Mouse (Mus musculus) embryonic fibroblast, embryonic 13.5 days (primary cell): ENCODE data around the gene Lman2l.

Source experiments
- CTCF ChIP-seq: IDR thresholded peaks from 2 replicates; pipeline ENCODE4 v1.5.1; 2011; ENCODE audit warnings: mild to moderate bottlenecking, control low read depth, low read length, moderate library complexity, borderline replicate concordance; ENCODE audit not compliant: insufficient read depth
- POLR2A ChIP-seq: IDR thresholded peaks from 2 replicates; pipeline ENCODE4 v1.6.1; 2011; ENCODE audit warnings: low read depth, mild to moderate bottlenecking, control low read depth, low read length, moderate library complexity

GRCm38 (mm10) chr1:36435071-36435470 is 10.0 kb downstream of the Lman2l start:
- TF ChIP-seq CTCF (no peak), POLR2A (no peak)
